Mouse (Mus musculus) layer of hippocampus, adult 9-10 months (tissue): ENCODE data around the gene Myog.
"Not testable (repeated sequence)": the region's sequence is repeated elsewhere in the genome, so short reads cannot be mapped to it uniquely, and the experiment has no call there.

Experiments used
- DNase-seq: peaks from one replicate; pipeline ENCODE4 v3.0.0; 2022; ENCODE audit warnings: low spot score

Myog gene

DNA sequence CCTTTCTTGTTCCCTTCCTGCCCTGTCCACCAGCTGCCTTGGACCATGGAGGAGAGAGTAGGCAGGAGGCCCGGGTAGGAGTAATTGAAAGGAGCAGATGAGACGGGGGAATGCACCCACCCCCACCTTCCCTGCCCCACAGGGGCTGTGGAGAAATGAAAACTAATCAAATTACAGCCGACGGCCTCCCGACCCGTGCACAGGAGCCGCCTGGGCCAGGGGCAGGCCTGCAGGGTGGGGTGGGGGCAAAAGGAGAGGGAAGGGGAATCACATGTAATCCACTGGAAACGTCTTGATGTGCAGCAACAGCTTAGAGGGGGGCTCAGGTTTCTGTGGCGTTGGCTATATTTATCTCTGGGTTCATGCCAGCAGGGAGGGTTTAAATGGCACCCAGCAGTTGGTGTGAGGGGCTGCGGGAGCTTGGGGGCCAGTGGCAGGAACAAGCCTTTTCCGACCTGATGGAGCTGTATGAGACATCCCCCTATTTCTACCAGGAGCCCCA lies at the start of gene Myog:
Myog (plus strand) TSS at position 392 of the 502 bp plus-strand sequence.
- DNase-seq = no peak

DNA sequence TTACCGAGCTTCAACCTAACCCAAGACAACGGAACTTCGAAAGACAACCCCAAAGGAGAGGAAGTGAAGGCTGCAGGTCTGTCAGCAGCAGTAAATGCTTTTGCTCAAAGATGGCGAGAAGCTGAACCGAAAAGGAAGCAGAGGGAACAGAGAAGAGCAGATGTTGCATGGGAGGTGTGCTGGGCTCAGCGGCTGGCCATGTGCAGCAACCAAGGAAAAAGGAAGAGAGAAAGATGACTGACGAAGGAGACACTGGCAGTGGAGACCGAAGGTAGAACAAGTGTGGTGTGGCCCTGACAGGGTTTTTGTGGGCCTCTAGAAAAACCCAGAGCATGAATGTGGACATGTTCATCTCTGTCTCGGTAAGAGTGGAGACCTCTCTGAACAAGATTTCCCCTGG lies 49.1 kb upstream of the Myog start:
- DNase-seq = no peak

DNA sequence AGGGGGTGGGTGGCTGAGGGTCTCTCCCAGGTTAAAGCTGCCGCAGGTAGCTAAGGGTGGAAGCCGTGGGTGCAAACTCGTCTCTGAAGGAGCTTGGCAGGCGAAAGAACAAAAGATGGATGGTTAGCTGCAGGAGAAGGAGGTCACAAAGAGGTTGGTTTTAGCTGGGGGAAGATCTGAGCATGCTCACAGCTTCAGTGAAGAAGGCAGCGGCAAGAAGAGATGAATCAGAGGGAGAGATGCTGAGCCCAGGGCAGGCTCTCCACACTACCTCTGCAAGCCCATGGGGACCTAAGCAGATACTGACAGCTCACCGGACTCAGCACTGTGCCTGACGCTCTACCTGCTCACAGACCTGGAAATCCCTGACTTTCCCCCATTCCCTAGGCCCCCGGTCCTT lies 48.5 kb upstream of the Myog start:
- DNase-seq = no peak

DNA sequence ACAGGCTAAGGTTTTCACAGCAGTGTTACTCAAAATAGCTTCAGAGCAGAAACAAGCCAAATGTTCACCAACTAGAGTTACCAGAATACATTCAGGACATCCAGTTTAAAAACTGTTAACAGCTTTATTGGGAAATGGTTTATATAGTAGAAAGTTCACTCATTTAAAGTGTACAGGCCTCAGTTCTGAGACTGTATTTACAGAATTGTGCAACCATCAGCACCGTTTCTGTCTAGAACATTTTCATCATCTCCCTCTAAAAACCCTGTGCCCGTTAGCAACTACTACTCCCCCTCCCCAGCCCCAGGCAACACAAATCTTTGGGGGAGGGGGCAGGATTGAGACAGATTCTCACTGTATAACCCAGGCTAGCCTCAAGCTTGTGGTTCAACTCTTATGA lies 47.5 kb upstream of the Myog start:
- DNase-seq = no peak

DNA sequence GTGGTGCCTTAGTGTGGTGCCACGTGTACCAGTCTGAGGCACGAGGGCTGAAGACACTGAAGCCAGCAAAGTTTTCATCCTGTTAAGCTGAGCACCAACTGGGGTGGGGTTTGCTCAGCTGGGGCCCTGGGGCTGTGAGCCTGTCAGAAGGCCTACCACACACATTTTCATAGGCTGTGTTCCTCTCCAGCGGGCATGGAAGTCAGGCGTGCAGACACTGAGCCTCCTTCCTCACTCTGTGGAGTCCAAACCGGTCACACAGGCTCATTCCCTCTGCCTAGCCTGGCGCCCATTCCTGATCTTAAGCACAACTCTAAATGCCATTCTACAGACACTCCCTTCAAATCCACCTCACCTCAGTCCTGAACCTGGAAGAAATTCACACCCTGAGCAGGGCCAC lies 46.3 kb upstream of the Myog start:
- DNase-seq = no peak

DNA sequence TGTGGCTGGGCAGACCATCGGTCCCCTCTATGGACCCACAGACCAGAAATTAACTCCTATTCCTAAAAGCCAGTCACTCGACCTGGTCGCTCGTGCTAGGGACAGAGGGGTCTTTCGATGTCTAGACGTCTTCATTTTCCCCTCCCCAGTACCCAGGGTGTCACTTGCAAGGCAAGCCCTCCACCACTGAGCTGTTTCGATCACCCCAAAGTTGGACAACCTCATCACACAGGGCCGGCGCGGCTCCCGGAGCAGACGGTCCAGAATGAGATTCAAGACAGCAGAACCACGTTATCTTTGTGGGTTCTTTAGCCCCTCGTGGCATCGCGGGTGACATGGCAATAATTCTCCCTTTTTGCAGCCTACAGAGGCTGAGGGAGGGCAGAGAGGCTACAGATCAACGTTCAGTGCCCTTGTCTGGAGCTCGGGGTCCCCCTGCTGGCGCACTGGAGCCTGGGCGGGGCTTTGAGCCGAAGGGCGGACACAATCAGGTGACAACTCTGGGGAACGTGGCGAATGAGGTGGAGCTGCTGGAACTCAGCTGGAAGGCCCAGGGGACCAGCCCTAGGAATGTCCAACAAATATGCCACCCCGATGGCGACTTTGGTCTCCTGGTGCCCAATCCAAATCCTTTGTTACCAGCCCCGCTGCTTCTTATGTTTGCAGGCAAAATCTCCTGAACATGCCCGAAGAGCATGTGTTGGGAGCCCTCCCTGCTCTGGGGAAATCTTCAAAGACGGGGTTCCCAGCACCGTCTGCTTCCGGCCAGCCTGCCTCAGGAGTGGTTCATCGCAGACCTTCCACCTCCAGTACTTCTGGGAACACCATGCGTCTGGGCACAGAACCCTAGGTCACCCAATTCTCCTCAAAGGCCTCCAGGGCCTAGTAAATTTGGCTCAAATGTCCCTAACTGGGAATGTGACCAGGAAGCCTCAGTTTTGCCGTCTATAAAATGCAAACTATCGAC lies 45.6 kb upstream of the Myog start:
- DNase-seq = peak; percentile 94

DNA sequence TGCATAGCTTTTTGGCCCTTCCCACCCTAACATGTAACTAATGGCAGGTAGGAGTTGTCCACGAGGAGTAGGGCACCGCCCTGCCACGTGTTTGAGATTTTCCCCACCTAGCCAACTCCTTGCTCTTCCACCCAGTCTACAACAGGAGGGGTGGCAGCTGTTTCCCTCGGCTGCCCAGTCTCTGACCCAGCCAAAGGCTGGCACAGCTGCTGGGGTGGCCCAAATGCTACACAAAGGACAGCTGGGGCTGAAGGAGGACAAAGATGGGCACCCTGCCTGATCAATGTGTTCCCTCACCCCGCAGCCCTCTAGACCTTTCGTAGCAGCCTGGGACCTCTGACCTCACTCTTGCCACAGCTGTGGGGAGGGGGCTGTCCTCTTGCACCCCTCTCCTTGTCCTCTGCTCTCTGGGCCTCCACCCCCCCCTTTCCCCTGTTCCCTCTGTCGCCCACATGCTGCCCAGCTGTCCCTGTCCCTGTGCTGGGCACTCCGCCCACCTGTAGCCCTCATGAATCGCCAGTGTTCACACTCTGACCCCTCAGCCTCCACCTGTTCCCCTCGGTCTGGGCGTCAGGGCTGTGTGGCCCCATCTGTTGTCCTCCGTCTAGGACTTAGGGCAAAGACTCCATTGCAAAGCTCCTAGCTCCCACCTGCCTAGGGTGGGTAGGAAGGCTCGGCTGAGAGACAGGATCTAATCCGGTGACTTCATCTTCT lies 44.6 kb upstream of the Myog start:
- no peak for DNase-seq

DNA sequence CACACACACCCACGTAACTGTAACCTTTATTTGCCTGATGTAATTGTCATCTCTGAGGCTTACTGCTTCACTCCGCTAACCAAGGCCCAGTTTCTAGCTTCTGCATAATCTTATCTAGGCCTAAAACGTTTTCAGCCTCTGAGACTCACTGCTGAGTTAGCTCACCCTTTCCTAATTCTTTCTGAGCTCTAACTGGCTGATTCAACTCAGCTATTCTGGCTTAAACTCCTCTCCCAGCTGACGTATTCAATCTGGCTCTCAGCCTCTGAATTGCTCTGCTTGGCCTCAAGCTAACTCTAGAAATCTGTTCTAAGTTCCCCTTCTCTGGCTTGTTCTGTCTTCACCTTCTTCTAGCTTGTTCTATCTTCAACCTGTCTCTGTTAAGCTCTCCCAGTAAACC lies 43.2 kb upstream of the Myog start:
- DNase-seq = no peak

DNA sequence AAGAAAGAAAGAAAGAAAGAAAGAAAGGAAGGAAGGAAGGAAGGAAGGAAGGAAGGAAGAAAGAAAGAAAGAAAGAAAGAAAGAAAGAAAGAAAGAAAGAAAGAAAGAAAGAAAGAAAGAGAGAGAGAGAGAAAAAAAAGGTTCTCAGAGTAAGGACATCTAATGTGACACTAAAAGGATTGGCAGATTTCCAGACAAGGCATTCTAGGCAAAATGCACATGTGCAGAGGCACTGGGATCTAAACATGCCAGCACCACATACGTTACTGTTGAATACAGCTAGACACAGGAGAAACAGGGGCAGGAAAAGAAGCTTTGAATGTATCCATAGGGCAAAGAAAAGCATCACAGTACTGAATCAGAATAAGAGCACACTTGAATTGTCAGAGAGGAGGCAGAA lies 40.1 kb upstream of the Myog start:
- not testable (repeated sequence) for DNase-seq

DNA sequence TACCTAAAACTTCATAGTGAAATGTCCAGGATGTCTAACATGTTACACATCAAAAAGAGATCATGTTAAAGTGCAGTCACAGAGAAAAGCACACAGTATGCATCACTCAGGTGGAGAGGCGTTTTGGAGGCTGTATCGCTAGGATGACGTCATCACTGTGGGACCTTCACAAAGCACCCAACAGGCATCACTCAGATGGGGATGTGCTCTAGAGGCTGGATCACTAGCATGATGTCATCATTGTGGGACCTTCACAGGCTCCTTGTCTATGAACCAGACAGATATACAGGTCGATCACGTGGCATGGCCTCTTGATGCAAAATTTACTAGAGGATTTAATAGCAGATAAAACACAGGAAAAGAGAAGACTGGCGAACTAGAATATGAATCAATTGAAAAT lies 25.4 kb upstream of the Myog start:
- no peak for DNase-seq

DNA sequence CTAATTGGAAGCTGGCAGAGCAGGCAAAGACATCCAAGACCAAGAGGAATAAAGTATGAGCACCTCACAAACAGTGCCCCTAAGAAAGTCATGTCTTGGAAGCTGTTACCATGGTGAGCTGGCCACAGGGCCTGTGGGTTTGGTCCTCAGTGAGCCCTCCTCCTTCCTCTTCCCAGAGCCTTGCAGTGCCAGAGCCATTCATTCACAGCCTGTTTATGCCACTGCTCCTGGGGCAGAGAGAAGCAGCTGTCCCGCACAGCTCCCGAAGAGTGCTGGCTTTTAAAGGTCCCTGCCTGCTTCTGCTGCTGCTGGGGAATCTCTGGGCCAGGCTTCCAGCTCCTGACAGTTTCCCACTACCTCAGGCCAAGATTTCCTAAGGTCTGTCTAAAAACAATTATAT lies 24.0 kb upstream of the Myog start:
- DNase-seq = no peak

DNA sequence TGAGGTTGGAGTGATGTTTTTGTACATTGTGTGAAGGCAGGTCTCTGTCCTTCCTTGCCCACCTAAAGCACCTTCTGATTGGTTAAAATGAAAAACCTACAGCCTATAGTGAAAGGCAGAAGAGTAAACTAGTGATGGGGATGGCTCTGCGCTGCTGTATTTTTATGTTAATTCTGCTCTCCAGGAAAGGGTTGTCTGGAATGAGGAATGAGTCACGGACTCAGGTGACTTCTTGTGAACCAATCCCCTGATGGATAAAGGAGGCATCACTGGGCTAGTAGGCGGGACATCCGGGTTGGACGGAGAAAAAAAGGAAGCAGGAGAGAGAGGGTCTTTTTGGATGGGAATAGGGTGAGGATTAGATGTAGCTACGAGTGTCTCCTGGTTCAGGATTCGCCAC lies 19.8 kb upstream of the Myog start:
- DNase-seq = no peak

DNA sequence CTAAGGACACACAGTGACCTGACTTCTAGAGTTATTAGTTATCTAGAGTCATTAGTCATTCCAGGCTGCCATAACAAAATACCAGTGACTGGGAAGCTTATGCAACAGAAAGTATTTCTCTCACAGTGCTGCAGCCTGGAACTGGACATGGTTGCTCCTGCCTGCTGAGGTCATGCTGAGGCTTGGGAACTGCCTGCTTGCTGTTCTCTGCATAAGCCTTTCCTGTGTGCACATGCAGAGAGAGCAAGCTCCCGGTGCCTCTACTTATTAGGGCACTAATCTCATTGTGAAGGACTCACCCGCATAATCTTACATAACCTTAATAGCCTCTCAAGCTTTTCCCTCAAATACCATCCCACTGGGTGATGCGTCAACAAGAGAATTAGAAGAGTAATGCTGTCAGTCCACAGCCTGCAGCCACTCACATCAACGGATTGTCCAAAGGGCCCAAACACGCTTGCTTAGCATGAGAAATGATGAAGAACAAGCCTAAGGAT lies 17.0 kb upstream of the Myog start:
- no peak for DNase-seq

DNA sequence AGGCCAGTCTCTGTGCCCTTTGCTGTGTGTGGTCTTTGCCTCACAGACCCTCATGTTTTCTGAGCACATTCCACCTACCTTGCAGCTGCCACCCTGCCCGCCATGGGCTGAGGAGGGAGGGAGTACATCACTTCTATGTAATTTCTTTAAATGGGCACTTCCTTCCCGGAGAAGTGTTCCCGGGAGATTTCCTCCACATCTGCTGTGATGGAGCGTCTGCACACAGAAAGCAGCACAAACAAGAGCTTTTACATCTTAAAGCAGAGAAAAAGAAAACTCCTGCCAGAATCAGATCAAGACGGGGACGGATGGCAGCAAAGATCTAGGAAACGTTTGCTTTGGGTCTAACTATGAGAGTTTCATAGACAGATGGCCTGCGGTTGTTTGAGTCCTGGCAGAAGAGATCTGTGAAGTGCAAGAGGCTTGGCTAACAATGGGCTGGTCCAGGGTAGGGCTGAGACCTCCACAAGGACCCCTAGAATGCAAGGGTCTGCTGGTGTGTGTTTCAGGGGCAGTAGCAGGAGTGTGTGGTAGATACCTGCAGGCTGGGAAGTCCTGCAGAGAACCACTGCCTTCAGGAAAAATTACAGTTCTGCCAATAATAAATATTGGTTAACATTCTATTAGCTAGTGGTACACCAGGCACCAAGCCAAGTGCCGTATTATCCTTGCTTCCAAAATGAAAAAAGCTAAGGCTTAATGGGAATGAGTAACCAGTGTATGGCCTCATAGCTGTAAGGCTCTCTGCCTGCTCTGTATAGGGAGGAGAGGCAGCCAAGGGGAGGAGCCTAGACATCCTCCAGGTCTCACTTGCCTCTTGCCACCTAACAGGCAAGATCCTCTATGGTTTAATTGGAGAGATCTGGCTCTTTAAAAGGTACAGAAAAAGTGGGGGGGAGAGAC lies 16.0 kb upstream of the Myog start:
- no peak for DNase-seq

DNA sequence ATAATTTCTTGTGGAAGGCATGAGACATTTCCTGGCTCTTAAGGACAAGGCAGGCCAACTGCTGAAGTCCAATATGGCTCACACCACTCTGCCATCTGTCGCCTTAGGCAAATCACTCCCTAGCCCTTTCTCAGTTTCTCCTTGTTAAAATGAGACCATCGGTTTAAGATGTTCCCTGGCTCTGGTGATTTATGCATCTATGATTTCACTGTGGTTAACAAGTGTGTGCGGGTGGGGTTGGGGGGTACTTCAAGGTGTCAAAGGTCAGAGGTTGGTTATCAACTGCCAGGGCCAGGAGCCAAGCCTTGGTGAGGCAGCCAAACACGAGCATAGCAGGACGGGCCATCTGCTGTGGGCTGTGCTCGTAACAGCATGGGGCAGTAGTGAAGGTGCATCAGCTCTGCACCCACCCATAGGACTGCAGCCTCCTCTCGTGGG lies 15.3 kb upstream of the Myog start:
- DNase-seq = no peak

DNA sequence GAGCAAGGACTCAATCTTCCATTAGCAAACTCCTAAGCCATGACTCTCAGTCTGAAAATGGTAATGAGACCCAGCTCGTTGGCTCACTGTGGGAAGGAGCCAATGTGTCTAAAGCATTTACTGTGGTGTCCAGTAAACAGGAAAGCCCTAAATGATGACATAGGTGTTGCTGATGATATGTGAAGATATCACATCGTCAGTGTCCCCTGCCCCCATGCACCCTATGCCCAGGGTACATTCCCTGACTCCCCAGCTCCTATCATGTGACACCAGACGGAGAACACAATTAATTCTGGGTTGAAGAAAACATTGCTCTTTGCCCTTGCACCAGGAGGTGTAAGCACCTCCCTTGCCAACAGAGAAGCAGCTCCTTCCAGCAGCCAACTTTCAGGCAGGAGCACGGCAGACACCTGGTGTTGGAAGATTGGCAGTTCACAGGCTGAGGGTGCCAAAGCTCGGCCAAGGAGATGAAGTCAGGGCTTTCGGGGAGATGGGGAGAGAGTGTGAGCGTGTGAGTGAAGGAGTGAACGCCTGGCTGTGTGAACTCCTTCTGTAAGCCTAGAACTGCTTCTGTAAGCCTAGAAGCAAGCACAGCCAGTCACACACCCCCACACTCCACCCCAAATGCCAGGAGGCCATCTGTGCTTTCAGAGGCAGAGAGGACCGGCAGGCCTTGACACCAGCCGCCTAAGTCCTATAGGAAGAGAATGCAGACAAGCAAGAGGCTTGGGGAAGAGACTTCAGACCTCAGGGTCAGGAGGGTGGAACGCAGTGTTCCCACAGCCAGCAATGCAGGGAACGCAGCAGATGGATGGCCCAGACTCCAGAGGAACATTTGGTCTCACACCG lies 13.9 kb upstream of the Myog start:
- no peak for DNase-seq

DNA sequence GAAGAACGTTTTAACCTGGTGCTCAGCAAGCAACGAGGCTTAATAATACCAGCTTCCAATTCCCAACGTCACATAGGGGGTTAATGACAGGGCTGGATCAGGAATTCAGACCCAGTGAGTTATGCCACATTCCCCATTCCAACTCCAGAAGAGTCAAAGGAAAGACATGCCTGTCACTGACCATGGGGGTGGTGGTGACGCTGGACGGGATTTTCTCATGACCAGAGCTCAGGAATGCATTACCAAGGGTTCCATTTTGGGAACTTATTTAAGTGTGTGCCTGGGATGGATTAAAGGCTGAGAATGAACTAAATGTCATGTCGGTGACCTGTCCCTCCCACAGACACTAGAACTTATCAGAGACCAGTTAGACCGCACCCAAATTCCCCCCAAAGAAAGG lies 13.0 kb upstream of the Myog start:
- DNase-seq = no peak

DNA sequence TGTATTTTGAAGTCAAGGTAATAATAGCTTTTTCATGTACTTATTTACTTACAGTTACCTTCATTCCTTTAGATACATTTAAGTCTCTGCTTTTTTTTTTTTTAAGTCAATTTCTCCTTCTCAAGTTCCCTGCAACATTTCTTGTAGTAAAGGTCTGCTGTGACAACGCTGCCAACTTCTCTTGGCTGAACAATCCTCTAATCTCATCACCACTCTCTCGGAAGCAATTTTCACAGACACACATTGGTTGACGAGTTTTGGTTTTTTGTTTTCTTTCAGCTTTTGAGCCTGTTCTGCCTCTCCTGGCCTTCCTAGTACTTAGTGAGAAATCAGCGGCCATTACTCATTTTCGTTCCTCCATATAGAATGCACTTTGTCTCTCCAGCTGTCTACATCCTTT lies 9.6 kb upstream of the Myog start:
- no peak for DNase-seq

DNA sequence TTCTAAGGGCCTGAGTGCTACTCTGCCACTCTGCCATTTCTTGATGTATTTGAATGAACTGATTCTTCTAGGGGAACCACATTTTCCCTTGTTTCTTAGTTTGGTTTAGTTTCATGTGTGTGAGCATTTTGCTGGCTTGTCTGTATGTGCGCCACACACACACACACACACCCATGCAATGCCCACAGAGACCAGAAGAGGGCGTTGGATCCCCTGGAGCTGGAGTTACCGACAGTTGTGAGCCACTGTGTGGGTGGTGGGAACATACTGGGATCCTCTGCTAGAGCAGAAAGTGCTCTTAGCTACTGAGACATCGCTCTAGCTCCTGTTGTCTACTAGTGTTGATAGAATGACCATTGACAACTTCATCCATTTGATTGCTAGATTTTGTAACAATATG lies 8.2 kb upstream of the Myog start:
- no peak for DNase-seq

DNA sequence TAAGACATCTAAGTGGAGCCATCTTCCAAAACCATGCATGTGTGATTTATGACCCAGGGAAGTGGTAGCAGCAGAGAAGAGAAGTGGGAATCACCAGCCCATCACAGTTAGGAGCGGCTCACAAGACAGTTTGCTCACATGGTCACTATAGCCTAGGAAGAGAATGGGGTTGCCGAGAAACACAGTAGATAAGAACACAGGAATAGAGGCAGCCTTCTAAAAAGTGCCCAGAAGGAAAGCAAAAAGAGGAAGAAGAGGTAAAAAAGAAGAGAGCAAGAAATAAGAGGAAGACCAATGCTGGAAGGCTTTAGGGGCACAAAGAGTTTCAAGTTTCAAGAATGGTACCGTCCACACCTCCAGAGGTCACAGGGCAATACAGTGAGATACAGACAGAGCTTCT lies 7.4 kb upstream of the Myog start:
- no peak for DNase-seq

DNA sequence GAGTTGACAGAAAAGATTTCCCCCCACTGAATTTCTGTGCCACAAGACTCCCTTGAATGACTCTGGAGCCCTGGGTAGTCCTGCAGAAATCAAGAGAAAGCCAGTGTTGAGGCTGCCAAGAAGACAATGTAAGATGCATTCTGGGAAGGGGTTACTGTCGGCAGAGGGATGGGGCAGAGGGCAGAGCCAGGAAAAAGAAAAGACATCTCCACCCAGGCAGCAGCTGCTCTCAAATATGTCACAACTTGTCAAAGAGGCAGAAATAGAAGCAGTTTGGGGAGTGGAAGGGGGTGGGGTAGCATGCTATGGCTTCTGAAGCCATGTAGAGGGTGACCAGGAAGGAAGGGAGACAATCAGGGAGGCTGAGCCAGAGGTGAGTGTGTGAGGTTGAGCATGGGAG lies 6.7 kb upstream of the Myog start:
- DNase-seq = no peak
